ENCODE assay signal across 38 mouse cellular contexts in the genomic region with DNA sequence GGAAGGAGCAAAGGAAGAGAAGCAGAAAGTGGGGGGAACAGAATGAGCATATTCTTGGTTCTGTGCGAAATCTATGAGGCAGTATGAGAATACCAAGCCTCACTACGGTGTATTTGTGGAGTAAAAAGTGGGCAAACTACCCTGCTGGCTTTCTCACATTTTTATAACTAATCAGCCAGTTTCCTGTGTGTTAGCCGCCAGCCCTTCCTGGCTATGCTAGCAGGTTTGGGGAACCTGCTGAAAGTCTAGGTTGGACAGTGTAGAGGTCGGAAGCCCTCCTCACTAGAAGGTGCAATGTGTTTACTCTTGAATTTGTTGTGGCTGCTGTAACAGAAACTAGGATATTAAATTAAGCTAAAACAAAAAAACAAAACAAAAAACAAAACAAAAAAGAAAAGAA. TPM values are rescaled to one million over a fixed set of nuclear protein-coding genes. Genes with fewer than 3 reads are reported as not detected.
"Had no signal": no experiment of that assay in that cellular context is flagged by ENCODE, and none has a peak within 500 bp of the region (broad histone marks: within the 10 kb centered on the region; RNA-seq: fewer than 3 reads in every experiment).

No protein-coding gene starts in this region.

- H3K4me1 ChIP-seq: hindbrain, embryonic 13.5 days; hindbrain, embryonic 15.5 days; limb, embryonic 13.5 days; limb, embryonic 15.5 days; liver, embryonic 12.5 days had no signal

- H3K27ac ChIP-seq: heart, adult 2 months; hindbrain, embryonic 13.5 days; hindbrain, embryonic 15.5 days; hindbrain, postnatal 0 days; layer of hippocampus, adult 2 months; limb, embryonic 13.5 days; limb, embryonic 15.5 days; liver, embryonic 12.5 days; liver, embryonic 14.5 days had no signal

- H3K4me3 ChIP-seq: heart, adult 2 months; heart, embryonic 12.5 days; hindbrain, embryonic 13.5 days; hindbrain, embryonic 15.5 days; layer of hippocampus, adult 2 months; limb, embryonic 13.5 days; limb, embryonic 15.5 days; liver, embryonic 12.5 days had no signal

- H3K9me3 ChIP-seq: heart, embryonic 12.5 days; hindbrain, embryonic 13.5 days; hindbrain, embryonic 15.5 days; limb, embryonic 13.5 days; limb, embryonic 15.5 days; liver, embryonic 12.5 days had no signal

- ATAC-seq: hindbrain, postnatal 0 days; intestine, embryonic 16.5 days; liver, embryonic 12.5 days had no signal

- DNase-seq: gastrocnemius, postnatal 14 days; gastrocnemius, postnatal 36 days; heart, adult 2 months; heart, postnatal 10 days; heart, postnatal 4 days; kidney, adult 11 months; kidney, adult 8-10 months; kidney, postnatal 10 days; kidney, postnatal 25 days; kidney, postnatal 4 days; layer of hippocampus, postnatal 36 days; left cerebral cortex, postnatal 4 days had no signal

- H3K27me3 ChIP-seq: heart, embryonic 12.5 days; hindbrain, embryonic 13.5 days; hindbrain, embryonic 15.5 days; limb, embryonic 13.5 days; limb, embryonic 15.5 days; liver, embryonic 12.5 days had no signal

- H3K36me3 ChIP-seq: heart, embryonic 12.5 days; hindbrain, embryonic 13.5 days; hindbrain, embryonic 15.5 days; limb, embryonic 13.5 days; limb, embryonic 15.5 days; liver, embryonic 12.5 days had no signal

RNA-seq across cellular contexts. Expression of gene Vmn2r90, which starts 51.0 kb away (rescaled TPM):
- total RNA-seq: gastrocnemius, adult 18-20 months; gastrocnemius, adult 8-10 months; gastrocnemius, postnatal 14 days; gastrocnemius, postnatal 36 days; heart, adult 2 months; heart, postnatal 10 days; heart, postnatal 25 days; heart, postnatal 4 days; hindbrain, postnatal 0 days; layer of hippocampus, adult 2 months; layer of hippocampus, postnatal 14 days; layer of hippocampus, postnatal 36 days; left cerebral cortex, adult 18-20 months; left cerebral cortex, adult 8-10 months; left cerebral cortex, postnatal 10 days; liver, adult 2 months had no signal
- polyA plus RNA-seq: gonadal fat pad, adult 2 months; heart, adult 2 months; heart, embryonic 12.5 days; heart, embryonic 14.5 days; heart, embryonic 16.5 days; hindbrain, embryonic 11.5 days; hindbrain, embryonic 13.5 days; hindbrain, embryonic 15.5 days; hindbrain, postnatal 0 days; intestine, embryonic 14.5 days; intestine, embryonic 16.5 days; kidney, embryonic 14.5 days; kidney, embryonic 16.5 days; limb, embryonic 11.5 days; limb, embryonic 13.5 days; limb, embryonic 15.5 days; liver, adult 2 months; liver, embryonic 12.5 days; liver, embryonic 14.5 days had no signal
